Comparison of ENCODE assay signal across 27 mouse cellular contexts in genomic region chr14:47438947-47439346, GRCm38 (mm10). TPM values are rescaled to one million over a fixed set of nuclear protein-coding genes. Genes with fewer than 3 reads are reported as not detected.
DNase-seq lines count a peak whose midpoint lies in the region; ATAC-seq and TF ChIP-seq lines count a peak whose summit lies in the region.
"Had no signal": no experiment of that assay in that cellular context is flagged by ENCODE, and none has a peak within 500 bp of the region (broad histone marks: within the 10 kb centered on the region; RNA-seq: fewer than 3 reads in every experiment).

No protein-coding gene starts in this region.

- in situ Hi-C loops in ES-E14 (cut with MboI; ENCODE audit: low sequenced_read_pairs in 2 of 2, unreplicated experiment in 2 of 2), result no loop called here

- intact Hi-C loops in heart, postnatal 14 days (cut with DNase I), result no loop called here

- no peak overlapping the region for H3K4me3 ChIP-seq in ES-E14 (ENCODE audit: insufficient read depth in 1 of 2, low read depth in 1 of 2, low read length in 2 of 2, poor library complexity in 1 of 2, severe bottlenecking in 1 of 2)
- no peak overlapping the region for H3K4me3 ChIP-seq in forebrain, embryonic 12.5 days (replicated peaks)
- H3K4me3 ChIP-seq in midbrain, postnatal 0 days (ENCODE audit: low read depth, low read length), result no peak overlapping the region
- H3K4me3 ChIP-seq: embryonic facial prominence, embryonic 13.5 days; embryonic facial prominence, embryonic 15.5 days; erythroblast, embryonic 14.5 days; forebrain, embryonic 10.5 days; forebrain, embryonic 13.5 days; forebrain, embryonic 15.5 days had no signal

- no peak for ATAC-seq in forebrain, embryonic 12.5 days (ENCODE audit: low FRiP score)
- ATAC-seq in midbrain, postnatal 0 days (ENCODE audit: low FRiP score), result no peak
- ATAC-seq: CD4-positive, CD25-positive, alpha-beta regulatory T cell, adult 4 months; forebrain, embryonic 13.5 days; forebrain, embryonic 15.5 days; forebrain, postnatal 0 days; Patski had no signal

- no peak overlapping the region for H3K27ac ChIP-seq in ES-E14 (ENCODE audit: insufficient read depth, low read depth, low read length, poor library complexity, severe bottlenecking)
- no peak overlapping the region for H3K27ac ChIP-seq in forebrain, embryonic 12.5 days
- no peak overlapping the region for H3K27ac ChIP-seq in midbrain, postnatal 0 days (ENCODE audit: low read depth, low read length)
- H3K27ac ChIP-seq: embryonic facial prominence, embryonic 13.5 days; embryonic facial prominence, embryonic 15.5 days; forebrain, embryonic 10.5 days; forebrain, embryonic 13.5 days; forebrain, embryonic 15.5 days had no signal

- H3K9me3 ChIP-seq in ES-E14 (ENCODE audit: control insufficient read depth, insufficient read depth, low read depth, low read length), result no peaks in the 10 kb centered on the region
- H3K9me3 ChIP-seq in forebrain, embryonic 12.5 days, result peaks cover 16% of the 10 kb centered on the region
- peaks cover 5% of the 10 kb centered on the region; the same call in 1 of the 2 replicates for H3K9me3 ChIP-seq in midbrain, postnatal 0 days (ENCODE audit: low read length)

- H3K27me3 ChIP-seq in forebrain, embryonic 12.5 days, result no peaks in the 10 kb centered on the region
- no peaks in the 10 kb centered on the region for H3K27me3 ChIP-seq in midbrain, postnatal 0 days (ENCODE audit: insufficient read depth, low read length)
- H3K27me3 ChIP-seq: embryonic facial prominence, embryonic 13.5 days; embryonic facial prominence, embryonic 15.5 days; forebrain, embryonic 13.5 days; forebrain, embryonic 15.5 days; Patski had no signal

- no peak for TF ChIP-seq CTCF in midbrain, postnatal 0 days (IDR thresholded peaks at IDR 0.05)

- DNase-seq in heart, adult 11 months, result peak; percentile 48
- DNase-seq in heart, postnatal 14 days, result no peak
- DNase-seq in ES-E14 (ENCODE audit: low read depth, low spot score) (no peak), R1 (ENCODE audit: low read depth, low spot score) (peak; percentile 70)
- no peak for DNase-seq in neural tube, embryonic 10.5 days (ENCODE audit: extremely low spot score, low spot score)
- DNase-seq in midbrain, postnatal 0 days (ENCODE audit: low spot score), result no peak
- DNase-seq: adrenal gland, adult 2 months; adrenal gland, postnatal 10 days; adrenal gland, postnatal 25 days; B cell, adult 2 months; cerebellum, adult 11 months; cerebellum, adult 18-20 months; cerebellum, adult 8-10 months; cerebellum, adult 9-11 months; cerebellum, postnatal 14 days; cerebellum, postnatal 36 days; embryo, embryonic 11 days; forebrain, postnatal 0 days had no signal

- no peak overlapping the region for H3K4me2 ChIP-seq in forebrain, embryonic 12.5 days
- H3K4me2 ChIP-seq in midbrain, postnatal 0 days (ENCODE audit: low read depth, low read length, poor library complexity, severe bottlenecking), result no peak overlapping the region
- H3K4me2 ChIP-seq: embryonic facial prominence, embryonic 13.5 days; embryonic facial prominence, embryonic 15.5 days; forebrain, embryonic 13.5 days; forebrain, embryonic 15.5 days had no signal

- H3K4me1 ChIP-seq in ES-E14 (ENCODE audit: control insufficient read depth in 2 of 2, insufficient read depth in 2 of 2, low read length in 2 of 2, poor library complexity in 1 of 2), result no peaks in the 10 kb centered on the region
- no peaks in the 10 kb centered on the region for H3K4me1 ChIP-seq in forebrain, embryonic 12.5 days
- no peaks in the 10 kb centered on the region for H3K4me1 ChIP-seq in midbrain, postnatal 0 days (ENCODE audit: insufficient read depth, low read length)
- H3K4me1 ChIP-seq: embryonic facial prominence, embryonic 13.5 days; embryonic facial prominence, embryonic 15.5 days; forebrain, embryonic 10.5 days; forebrain, embryonic 13.5 days; forebrain, embryonic 15.5 days had no signal

- H3K9ac ChIP-seq in ES-E14 (ENCODE audit: insufficient read depth, low read depth, low read length, poor library complexity, severe bottlenecking), result no peak overlapping the region
- H3K9ac ChIP-seq in forebrain, embryonic 12.5 days, result no peak overlapping the region
- no peak overlapping the region for H3K9ac ChIP-seq in midbrain, postnatal 0 days (replicated peaks; ENCODE audit: low read length, poor library complexity, severe bottlenecking)
- H3K9ac ChIP-seq: embryonic facial prominence, embryonic 13.5 days; embryonic facial prominence, embryonic 15.5 days; forebrain, embryonic 13.5 days; forebrain, embryonic 15.5 days; forebrain, postnatal 0 days had no signal

- H3K36me3 ChIP-seq in ES-E14 (ENCODE audit: control insufficient read depth, insufficient read depth, low read length, poor library complexity, severe bottlenecking), result no peaks in the 10 kb centered on the region
- no peaks in the 10 kb centered on the region for H3K36me3 ChIP-seq in forebrain, embryonic 12.5 days (replicated peaks)
- H3K36me3 ChIP-seq in midbrain, postnatal 0 days (ENCODE audit: insufficient read depth, low read length), result no peaks in the 10 kb centered on the region
- H3K36me3 ChIP-seq: embryonic facial prominence, embryonic 13.5 days; embryonic facial prominence, embryonic 15.5 days; forebrain, embryonic 10.5 days; forebrain, embryonic 15.5 days had no signal

- WGBS in forebrain, embryonic 12.5 days, result 68% methylated on average over 3 of the region's 3 CpGs
- WGBS in midbrain, postnatal 0 days, result 68% methylated on average over 3 of the region's 3 CpGs

TF ChIP-seq in ES-E14, 5 proteins besides CTCF, POLR2A, EP300 and RAD21:
- no peak for TF ChIP-seq ZC3H11A (IDR thresholded peaks at IDR 0.05; ENCODE audit: borderline replicate concordance, low read depth, low read length)
- TF ChIP-seq HCFC1 (IDR thresholded peaks at IDR 0.05; ENCODE audit: borderline replicate concordance, insufficient read depth, low read length), result peak; percentile 85

RNA-seq across cellular contexts. Expression of gene Fbxo34, which starts 11.3 kb away (rescaled TPM):
- 10 to 100 TPM; 15.1 to 16.2 TPM for total RNA-seq in heart, postnatal 14 days (2021)
- total RNA-seq in ES-E14 (2012; rRNA removed), result 17.0 and 36.8 TPM in 2 replicates
- 22.1 and 22.8 TPM in 2 replicates for polyA plus RNA-seq in forebrain, embryonic 12.5 days (2016; fragmentation: Nextera tagmentation; extraction: Ambion mirVana)
- 29.7 and 29.9 TPM in 2 replicates for total RNA-seq in midbrain, postnatal 0 days (2014; rRNA removed)
- 36.5 and 45.5 TPM in 2 replicates for polyA plus RNA-seq in midbrain, postnatal 0 days (2015; fragmentation: Nextera tagmentation; extraction: Ambion mirVana)

RNA-seq across cellular contexts. Expression of gene Dlgap5, which starts 20.7 kb away (rescaled TPM):
- 1 to 10 TPM; 2.4 to 6.8 TPM for total RNA-seq in heart, postnatal 14 days (2021)
- 46.8 and 68.2 TPM in 2 replicates for total RNA-seq in ES-E14 (2012; rRNA removed)
- polyA plus RNA-seq in forebrain, embryonic 12.5 days (2016; fragmentation: Nextera tagmentation; extraction: Ambion mirVana), result 63.1 and 63.6 TPM in 2 replicates
- total RNA-seq in midbrain, postnatal 0 days (2014; rRNA removed), result 1.2 and 1.7 TPM in 2 replicates
- 1.9 and 2.2 TPM in 2 replicates for polyA plus RNA-seq in midbrain, postnatal 0 days (2015; fragmentation: Nextera tagmentation; extraction: Ambion mirVana)

Comparison
In these comparisons a context has a peak if more than half of its experiments do, and no peak if none do; other contexts are left out.
1. DNase-seq: peak in heart, adult 11 months (single experiment) and R1 (single experiment); none in heart, postnatal 14 days (0 of 2), ES-E14 (single experiment), neural tube, embryonic 10.5 days (single experiment) and midbrain, postnatal 0 days (single experiment).